Mouse (Mus musculus): ENCODE results near the gene 4933430I17Rik.

- TF ChIP-seq POLR2A (IDR thresholded peaks at IDR 0.05; ENCODE audit: low read depth, low read length) = no peak
- no peak for TF ChIP-seq TBP (conservative IDR thresholded peaks at IDR 0.05; ENCODE audit: low read depth, low read length)
- TF ChIP-seq CTCF (conservative IDR thresholded peaks at IDR 0.05 in 1 of 2, IDR thresholded peaks at IDR 0.05 in 1 of 2; ENCODE audit: low read depth in 2 of 2, low read length in 2 of 2) = no peak
- TF ChIP-seq ZMIZ1 (IDR thresholded peaks at IDR 0.05; ENCODE audit: low read depth, low read length) = no peak
- no peak for TF ChIP-seq EP300 (IDR thresholded peaks at IDR 0.05; ENCODE audit: low read length)
- TF ChIP-seq MYC (IDR thresholded peaks at IDR 0.05; ENCODE audit: low read depth, low read length) = no peak
- TF ChIP-seq MAX (IDR thresholded peaks at IDR 0.05; ENCODE audit: low read length) = no peak
Observed at GRCm38 (mm10) chr4:62517538-62518415, 7.4 kb upstream of the 4933430I17Rik start.
